Mouse (Mus musculus) retina, postnatal 1 day (tissue): ENCODE data around the gene Vars2.

Experiments
- DNase-seq: peaks from one replicate; pipeline ENCODE4 v3.0.0-alpha.2; 2012

Gene Vars2

DNA sequence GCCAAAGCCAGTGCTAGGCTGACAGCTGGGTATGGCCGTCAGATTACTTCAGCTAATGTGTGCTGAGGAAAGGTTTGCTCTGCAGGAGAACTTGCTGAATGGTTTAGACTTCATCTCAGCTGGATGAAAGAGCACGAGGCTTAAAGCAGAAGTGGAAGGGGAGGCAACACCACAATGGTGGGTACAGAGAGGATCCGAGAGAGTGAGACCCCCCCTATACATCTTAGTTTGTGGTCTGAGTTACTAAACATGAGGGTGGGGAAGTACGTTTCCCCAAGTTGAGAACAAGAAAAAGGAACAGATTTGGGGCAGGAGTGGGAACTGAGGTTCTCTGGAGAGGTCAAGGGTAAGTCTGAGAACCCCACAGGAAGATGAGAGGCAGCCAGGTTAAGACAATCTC, 25.0 kb upstream of the Vars2 start:
- no peak for DNase-seq

DNA sequence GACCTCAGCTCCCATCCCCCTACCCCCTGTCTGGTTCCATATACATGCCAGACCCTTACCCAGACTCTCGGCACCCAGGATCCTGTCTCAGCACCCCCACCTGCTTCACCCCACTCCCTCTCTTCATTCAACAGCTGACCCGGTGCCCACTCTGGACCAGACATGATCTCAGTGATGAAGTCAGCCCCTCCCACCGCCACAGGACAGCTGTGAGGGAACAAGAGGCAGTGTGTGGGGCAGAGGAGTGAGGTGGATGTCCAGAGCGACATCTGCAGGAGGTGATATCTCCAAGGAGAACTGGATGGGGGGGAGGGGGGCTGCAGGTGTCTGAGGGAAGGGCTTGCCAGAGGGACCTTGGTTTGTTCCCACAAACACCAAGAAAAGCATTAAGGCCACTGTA, 24.4 kb upstream of the Vars2 start:
- DNase-seq, result no peak

DNA sequence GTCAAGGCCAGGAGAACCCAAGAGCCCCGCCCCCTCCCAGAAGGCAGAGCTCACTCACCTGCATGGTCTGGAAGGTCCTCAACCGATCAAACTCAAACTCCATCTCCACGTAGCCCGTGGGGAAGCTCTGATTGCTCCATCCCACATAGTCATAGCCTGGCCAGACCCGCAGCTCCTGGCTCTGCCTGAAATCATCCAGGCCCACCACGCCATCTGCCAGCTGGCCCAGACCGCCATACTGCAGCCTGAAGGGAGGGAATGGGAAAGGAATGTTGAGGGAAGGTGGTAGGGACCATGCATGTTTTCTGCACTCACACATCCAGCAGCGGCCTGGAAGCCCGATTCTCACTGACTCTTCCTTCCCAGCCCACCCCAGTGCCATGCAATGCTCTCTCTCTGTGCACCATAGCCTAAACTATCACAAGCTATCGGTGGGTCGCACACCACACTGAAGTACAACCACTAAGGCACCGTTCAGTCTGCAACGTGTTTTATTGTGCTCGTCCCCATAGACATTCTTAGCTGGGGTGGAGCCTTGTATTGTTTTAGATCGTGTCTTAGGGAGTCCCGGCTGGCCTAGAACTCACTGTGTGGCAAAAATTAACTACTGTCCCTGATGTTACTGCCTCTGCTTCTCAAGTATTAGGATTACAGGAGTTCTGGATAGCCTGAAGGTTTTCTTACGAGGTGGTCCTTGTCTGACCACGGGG, 22.7 kb upstream of the Vars2 start:
- no peak for DNase-seq

DNA sequence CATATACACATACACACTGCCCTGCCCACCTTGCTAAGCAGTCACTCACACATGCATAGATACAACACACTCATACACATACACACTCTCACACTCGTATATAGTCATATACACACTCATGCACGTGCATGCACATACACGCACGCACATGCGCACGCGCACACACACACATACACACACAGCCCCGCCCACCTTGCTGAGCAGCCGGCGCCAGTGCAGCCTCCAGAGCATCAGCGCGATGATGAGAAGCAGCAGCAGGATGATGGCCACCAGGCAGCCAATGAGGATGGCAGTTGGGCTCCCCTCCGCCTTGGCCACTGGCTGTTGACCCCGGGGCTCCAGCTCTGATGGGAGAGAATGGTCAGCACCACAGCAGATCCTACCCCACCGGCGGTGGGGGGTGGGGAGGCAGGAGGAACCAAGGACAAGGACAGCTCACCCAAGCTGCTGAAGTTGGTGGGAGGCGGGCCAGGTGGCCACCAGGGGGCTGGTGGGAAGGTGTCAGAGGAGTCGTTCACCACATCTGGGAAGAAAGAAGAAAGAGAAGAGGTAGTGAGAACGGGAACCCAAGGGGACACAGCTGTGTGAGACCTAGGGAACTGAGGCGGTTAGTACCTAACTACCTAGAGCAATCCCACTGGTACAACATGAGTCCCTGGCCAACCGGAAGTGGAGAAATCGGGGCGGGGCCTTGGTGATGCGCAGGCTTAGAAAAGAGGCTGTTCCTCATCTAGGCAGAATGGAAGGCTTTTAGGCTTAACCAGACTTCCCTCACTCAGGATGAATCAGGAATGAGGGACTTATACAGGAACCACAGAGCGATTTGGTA, 21.2 kb upstream of the Vars2 start:
- no peak for DNase-seq

DNA sequence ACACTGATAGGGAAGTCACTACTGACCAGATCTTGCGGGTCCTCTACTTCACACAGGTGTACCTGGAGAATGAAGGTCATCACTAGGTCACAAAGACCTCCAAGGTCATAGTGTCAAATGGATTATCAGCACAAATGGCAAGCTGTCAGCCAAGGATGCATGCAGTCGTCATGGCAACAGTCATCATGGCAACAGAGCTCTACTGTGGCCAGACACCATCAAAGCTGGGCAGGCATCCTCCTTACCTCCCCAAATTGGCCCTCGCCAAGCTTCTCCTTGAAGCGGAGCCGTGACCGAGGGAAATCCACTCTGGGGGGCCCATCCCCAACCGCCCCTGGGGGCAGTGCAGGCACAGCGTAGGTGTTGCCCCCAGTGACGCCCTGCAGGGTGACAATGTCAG, 17.7 kb upstream of the Vars2 start:
- peak; percentile 64 for DNase-seq

DNA sequence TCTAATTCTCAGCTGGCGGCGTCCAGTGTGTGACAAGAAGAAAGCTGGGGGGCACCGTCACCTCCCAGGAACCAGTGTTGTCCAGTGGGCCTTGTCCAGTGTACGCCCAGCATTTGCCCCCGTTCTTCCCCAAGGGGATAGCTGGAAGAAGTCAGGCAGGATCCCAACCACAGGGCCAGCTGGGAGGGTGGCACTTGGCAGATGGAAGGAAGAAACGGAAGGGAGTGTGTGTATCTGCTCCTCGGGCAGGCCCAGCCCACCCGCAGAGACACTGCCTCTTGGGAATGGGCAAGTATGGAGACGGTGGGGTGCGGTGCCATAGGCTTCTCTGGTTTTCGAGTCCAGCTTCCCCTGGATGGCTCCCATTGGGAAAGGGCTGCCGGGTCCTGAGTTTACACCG, 14.6 kb upstream of the Vars2 start:
- DNase-seq, result no peak

DNA sequence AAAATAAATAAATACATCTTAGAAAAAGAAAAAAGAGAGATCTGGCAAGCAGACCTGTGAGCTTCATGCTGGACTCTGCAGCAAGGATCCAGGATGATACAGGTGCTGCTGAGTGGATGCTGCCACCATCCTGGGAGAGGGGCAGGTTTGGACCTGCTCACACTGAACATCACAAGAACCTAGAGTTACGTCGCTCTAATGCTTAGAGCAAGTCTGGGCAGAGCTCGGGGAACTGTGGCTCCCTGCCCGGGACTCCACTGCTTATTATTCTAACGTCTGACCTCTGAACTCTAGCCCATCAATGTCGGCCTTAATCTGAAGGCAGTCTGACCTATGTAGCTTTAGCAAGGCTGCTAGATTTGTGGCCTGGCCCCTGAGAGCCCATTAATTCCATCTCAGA, 13.2 kb upstream of the Vars2 start:
- no peak for DNase-seq

DNA sequence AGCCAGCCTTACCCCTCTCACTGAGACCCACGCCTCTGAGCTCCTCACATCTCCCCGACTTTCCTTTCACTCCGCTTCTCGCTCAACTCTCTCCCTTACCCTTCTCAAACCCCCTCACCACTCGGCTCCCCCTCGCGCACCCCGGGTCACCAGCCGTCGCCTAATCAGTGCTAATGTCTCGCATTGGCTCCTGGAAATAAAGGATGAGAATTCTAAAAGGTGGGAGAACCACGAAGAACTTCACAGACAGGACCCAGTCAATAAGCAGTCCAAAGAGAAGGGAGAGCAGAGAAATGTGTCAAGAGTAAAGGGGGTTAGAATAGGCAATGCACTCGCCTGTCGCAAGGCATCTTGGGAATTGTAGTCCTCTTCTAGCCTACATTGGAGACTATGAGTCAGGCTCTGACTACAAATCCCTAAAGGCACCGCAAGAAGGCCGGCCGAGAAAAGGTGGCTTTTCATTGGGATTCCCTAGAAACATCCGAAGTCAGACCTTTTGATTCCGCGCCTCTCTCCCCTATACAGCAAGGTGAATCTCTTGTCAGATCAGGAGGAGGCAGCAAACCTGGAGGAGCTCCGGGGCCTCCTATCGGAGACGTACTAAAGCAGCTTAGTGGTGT, 6.1 kb upstream of the Vars2 start, which contains the start of gene Gtf2h4:
Gene Gtf2h4 (minus strand): TSS at position 324 of the 620 bp plus-strand sequence.
- DNase-seq, result peak; percentile 98

DNA sequence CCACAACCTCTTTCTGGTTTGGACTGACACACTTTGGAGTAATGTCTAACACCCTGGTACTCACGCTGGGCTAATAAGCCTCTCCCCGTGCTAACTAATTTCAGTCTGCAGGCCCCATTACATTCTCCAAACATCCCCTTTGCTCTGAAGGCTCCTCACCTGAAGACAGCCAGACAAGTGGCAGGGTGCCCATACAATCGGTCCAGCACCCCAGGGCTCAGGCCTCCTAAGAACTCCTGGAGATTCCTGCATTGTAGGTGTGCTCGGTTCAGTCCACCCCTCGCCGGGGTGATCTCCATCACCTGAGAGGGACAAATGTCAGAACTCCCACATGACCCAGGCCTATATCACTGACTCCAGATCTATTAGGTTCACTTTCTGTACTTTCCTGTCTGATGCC, 5.1 kb upstream of the Vars2 start:
- DNase-seq, result no peak

DNA sequence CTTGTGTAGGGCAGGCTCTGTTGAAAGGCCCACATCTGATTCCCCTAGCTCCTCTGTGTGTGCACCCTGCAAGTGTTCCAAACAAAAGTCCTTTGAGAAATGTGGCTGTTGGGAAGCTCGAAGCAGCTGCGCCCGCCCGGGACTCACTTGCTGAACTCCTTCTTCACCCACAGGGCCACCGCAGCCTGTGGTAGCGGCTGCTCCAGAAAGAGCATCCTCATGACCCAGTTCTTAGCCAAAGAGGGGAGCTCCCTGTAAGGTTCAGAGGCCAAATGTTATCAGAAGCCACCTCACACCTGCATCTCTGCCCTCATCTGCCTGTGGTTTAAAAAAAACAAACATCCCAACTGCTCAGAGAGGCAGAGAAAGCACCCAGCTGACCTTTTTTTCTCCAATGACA, 4.5 kb upstream of the Vars2 start:
- no peak for DNase-seq

DNA sequence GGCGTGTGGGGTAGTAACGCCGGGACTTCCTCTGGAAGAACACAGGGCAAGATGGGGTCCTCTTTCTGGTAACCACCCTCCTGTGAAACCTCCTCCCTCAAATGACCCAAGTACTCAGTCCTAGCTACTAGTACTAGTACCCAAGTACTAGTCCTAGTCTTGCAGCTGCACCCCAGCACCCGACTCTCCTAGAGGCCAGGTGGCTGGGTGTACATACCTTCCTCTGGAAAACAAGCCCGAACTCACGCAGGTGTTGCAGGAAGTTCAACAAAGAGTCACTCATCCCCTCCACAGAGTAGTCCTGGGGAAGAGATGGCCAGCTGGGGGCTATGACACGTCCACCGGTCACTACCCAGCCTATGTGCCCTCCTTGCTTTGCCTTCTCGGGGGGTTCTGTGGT, 2.3 kb upstream of the Vars2 start:
- DNase-seq, result no peak

DNA sequence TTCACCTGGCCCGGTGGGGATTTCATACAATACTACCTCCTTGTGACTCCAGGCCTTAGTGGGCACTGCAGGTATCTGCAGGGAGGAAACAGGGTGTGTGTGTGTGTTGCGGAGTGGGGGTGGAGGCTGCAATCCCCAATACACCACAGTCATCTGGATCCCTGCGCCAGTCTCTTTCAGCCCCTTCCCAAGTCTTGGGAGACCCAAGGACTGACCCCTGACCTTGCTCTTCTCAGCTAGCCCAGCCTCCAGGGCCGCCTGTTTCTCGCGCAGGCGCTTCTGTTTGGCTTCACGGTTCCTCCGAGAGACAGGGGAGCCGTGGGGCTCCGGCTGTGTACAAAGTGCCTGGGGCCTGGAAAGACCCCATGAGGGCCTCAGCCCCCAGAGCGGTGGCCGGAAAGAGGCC, 538 bp downstream of the Vars2 start:
- peak; percentile 69 for DNase-seq

DNA sequence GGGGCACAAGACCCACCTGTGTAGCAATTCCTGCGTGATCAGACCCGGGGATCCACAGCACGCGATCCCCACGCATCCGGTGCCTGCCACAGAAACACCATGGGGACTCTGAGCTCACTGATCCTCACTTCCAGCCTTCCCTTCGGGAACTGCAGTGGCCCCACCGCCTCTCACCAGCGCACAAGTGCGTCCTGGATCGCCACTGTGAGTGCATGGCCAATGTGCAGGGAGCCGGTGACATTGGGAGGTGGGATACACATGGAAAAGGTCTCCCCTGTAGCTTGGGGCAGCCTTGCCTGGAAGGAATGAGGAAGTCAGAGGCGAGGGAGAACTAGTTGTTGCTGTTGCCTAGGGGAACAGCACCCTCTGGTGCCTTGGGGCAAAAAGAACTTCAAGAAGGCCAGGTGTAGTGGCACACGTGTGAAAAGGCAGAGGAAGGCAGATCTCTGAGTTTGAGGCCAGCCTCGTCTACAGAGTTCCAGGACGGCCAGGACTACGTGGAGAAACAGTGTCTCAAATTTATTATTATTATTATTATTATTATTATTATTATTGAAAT, 1.4 kb downstream of the Vars2 start:
- DNase-seq, result no peak

DNA sequence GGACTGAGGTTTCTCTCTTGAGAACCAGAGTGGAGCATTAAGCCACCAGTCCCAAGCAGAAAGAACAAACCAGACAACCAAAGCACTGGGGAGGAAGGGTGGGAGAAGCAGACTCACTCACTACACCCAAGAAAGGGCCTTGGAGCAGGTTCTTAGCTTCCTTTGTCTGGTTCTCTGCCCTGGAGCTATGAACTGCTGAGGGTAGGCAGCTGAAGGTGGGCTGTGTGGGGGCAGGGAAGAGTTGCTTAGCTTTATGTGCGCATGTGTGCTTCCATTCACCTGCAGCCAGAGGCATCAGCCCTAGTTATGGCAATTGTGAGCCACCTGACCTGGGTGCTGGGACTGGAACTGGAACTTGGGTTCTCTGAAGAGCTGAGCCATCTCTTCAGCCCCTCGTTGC, 14.3 kb downstream of the Vars2 start:
- DNase-seq, result no peak

DNA sequence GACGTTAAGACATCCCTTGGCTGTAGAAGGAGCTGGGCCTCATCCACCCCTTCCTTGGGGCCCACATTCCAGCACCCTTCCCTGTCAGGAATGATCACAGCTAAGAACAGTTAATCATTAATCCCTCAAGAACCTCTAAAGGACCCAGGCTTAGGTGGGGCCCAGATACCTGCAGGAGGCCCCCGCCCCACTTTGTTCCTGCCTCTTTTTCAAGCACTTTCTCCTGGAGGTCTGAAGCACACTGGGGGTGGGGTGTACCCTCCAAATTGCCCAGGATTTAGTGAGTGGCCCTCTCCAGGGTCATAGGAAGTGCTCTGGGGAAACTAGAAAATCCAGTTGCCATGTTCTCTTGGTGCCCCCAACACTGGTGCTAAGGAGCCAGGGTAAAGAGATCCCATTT, 18.0 kb downstream of the Vars2 start:
- no peak for DNase-seq

DNA sequence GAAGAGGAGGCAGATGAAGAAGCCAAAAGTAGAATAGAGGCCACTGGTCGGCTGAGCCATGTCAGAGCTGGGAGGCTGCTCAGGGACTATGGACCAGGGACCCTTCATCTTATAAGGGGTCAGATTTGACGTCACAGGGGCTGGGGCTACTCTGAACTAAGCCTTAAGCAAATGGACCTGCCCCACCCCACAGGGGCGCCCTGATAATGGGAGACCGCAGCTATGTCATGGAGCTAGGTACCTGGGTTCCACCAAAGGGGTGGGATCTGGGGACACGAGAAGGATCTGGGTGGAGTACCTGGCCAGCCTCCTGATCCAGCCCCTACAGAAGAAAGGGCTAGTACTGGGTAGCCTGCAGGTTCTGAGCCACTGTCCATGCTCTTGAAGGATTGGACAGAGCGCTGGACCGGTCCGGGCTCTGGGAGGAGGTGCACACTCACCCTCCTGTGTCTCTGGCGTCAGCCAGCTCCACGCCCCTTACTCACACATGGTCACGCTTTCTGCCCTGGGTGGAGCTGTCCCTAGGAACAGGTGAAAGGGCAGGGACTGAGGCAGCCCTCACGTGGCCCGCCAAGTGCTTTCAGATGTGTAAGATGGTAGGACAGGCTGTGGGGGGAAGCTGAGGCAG, 23.7 kb downstream of the Vars2 start, which contains the start of gene Mucl3:
Gene Mucl3 (minus strand): TSS at position 87 of the 628 bp plus-strand sequence.
- DNase-seq, result no peak

DNA sequence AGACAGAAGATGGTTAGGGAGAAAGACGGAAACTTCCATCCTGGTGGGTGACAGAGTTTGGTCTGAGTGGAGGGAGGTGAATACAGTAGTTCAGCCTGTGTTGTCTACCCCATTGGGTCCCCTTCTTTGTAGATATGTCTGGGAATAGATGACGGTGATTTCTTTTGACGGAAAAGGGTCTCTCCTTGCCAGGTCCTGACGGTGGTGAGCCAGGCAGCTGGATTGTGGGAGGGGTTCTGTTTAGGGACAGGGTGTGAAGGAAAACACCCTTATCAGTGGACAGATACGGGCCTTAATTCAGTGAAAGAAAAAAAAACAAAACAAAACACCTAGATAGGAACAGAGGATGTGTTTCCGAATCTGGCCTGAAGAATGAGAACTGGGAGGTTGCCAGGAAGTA, 28.0 kb downstream of the Vars2 start:
- DNase-seq, result no peak

DNA sequence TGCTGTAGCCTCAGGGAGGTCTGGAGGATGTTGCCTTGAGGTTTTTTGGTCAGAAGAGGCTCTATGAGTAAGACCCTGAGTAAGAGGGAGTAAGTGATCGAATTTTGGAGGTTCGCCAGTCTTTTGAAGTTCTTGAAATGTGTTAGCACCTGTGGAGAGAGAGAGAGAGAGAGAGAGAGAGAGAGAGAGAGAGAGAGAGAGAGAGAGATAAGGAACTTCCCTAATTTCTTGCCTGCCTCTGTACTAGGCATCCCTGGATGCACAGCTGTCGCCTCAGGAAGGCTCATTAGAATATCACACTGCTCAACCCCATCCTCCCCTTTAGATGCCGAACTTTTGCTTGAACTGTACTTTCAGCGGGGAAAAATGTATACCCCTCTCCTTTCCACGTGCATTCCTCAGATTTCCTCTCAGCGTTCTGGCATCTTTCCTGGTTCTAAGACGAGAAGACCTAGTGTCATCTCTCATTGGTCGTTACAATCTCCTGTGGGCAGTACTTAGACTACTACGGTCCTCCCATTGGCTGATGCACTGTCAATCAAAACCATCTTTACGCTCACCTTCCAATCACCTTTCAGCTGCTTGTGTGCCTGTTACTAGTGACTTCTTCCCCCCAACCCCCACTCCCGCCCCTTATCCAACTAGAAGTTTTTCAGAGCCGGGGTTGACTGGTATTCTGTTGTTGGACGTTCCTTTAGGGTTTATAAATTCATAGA, 28.8 kb downstream of the Vars2 start:
- peak; percentile 92 for DNase-seq

DNA sequence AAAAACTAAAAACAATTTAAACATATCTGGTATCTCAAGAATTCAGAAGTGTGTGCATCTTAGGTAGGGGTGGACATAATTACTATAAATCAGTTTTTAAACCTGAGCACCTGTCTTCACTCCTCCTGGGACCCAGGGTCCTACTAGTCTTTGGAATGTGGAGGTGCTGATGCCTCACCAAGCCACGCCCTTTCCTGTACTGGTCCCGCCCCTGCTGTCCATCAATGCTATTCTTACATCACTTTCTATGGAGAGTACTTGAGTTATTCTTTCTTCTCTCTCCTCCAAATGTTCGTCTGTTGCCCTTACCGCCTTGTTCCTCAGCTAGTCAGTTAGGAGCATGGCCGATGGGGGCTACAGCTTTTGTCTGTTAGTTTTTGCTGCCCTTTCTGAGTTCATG, 31.0 kb downstream of the Vars2 start:
- peak; percentile 40 for DNase-seq

DNA sequence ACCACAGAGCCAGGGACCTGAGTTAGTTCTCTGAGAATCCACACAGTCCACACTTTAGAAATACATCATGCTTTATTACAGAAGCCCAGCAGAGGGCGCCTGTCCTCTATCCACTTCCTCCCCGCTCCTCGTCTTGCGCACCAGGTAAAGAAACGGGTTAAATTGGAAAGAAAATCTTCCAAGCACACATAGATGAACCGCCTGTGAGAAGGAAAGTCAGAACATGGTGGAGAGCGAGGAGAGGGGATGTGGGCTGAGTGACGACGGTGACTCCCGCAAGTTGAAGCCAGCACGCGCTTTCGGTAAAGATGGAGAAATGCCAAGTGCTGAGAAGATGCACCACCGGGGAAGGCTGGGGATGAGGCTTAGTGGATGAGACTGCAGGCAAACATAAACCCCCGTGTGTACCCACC, 31.7 kb downstream of the Vars2 start:
- DNase-seq, result peak; percentile 84

DNA sequence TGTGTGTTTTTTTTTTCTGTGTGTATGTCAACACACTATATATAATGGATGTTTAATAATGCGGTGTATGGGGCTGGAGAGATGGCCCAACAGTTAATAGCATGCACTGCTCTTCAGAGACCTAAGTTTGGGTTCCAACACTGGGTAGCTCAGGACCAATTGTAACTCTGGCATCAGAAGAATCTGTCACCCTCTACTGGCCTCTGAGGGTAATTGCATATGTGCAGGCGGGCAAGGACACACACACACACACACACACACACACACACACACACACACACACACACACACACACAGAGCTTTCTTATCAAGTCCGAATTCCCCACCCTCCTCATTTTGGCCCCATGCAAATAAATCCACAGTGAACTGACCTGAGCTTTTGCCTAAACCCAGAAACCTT, 32.2 kb downstream of the Vars2 start:
- peak; percentile 32 for DNase-seq

DNA sequence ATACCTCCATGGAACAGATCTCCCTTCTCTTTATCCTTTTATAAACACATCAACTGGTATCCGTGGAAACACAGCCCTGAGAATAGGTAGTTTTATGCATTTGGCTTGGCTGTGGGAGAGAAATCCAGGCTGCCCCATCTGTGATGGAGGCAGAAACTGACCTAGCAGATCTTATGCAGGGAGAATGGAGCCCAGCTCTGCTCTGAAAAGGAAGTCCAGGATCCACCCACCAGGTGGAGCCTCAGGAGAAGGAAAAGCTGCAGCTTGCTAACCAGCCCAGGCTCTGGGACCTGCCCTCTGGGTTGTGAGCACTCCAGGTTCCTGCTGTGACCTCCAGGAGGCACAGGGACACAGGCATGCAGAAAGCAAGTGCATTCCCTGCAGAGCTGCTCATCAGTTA, 33.4 kb downstream of the Vars2 start:
- DNase-seq, result peak; percentile 51
